Mouse (Mus musculus) erythroid progenitor cell, adult 5-6 weeks (primary cell): ENCODE results near the gene Zfp770. TPM values are rescaled to one million over a fixed set of nuclear protein-coding genes. Genes with fewer than 3 reads are reported as not detected.
"Not testable (repeated sequence)": the region's sequence is repeated elsewhere in the genome, so short reads cannot be mapped to it uniquely, and the experiment has no call there.

Source experiments
- ATAC-seq: replicated peaks from 2 replicates; pipeline ENCODE4 v1.8.0; 2016; ENCODE audit warnings: moderate number of reproducible peaks, mild to moderate bottlenecking, moderate TSS enrichment, inconsistent platforms; ENCODE audit not compliant: poor library complexity, low FRiP score, severe bottlenecking
- total RNA-seq, 2 experiments: library from RNA; stranded (forward) in 1 of 2; stranded (reverse) in 1 of 2; fragments of 150-400 nt in 1 of 2; fragments of 186-747, 209-891 nt in 1 of 2; gene quantifications; 2 replicates each; pipeline versions ENCODE4 v1.2.3 to v1.2.4; 2015 to 2017; ENCODE audit warnings: low replicate concordance in 2 of 2

Zfp770 gene
- total RNA-seq (2015; ENCODE audit: low replicate concordance) (2.9 and 5.8 TPM in 2 replicates), total RNA-seq (2017; ENCODE audit: low replicate concordance) (1.3 and 2.7 TPM in 2 replicates)

DNA sequence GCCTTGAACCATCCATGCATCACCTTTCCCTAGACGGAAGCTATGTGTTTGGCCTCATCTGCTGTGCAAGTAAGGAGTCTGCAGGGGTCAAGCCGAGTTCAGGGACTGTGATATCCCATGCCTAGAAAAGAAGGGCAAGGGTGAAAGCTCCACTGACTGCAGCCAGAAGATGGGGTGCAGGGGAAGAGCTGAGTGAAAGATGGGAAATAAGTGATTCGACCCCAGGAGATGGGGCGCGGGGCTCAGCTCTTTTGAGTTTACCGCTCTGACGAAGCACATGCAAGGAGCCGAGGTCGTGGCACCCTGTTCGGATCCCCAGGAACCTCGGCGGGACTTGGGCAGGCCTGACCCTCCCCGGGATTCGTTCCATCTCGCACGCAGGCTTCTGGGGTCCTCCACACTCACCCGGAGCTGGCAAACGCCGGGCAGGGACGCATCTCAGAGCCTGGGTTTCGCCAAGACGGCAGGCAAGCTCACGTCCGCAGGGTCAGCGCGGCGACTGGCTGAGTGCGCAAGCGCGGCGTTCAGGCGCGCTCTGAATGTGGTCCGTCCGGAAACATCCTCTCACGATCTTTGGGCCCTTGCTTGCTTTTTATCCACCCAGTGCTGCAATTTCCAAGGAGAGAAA, at the start of gene Zfp770:
Zfp770 (minus strand) TSS at position 538 of the 628 bp plus-strand sequence.
- ATAC-seq, result peak; percentile 77

DNA sequence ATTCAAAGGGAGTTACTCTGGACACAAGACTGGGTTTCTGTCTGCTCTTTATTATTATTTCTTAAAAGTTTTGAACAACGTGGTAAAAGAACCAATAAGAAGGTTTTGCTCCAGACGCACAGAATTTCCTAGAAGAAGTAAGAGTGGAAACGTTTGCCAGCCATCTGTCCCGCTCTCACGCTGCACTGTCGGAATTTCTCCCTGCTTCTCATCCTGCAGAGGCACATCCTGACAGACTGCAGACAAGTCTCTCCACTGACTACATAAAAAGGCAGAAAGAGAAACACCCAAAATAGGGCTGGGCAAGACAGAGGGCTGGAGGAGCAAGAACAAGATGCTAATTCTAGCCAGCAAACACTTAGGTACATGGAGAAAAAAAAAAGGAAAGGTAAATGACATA, 48.2 kb upstream of the Zfp770 start:
- ATAC-seq, result no peak

DNA sequence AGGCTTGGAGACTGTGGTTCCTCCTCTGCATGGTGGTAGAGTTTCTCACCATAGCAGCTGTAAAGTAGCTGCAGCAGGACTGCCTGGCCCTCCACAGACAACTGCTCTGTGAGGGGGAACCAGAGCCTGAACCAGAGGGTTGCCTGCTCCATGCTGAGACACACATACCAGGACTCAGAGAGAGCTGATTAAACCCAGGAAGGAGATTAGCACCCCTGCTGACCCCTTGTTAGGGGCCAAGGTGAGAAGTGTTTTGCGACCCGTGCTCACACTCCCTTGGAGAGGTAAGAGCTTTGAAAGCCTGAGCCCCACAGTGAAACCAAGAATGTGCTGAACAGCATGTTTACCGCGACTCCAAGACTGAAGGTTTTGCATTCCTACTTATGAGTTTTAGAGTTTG, 36.4 kb upstream of the Zfp770 start:
- no peak for ATAC-seq

DNA sequence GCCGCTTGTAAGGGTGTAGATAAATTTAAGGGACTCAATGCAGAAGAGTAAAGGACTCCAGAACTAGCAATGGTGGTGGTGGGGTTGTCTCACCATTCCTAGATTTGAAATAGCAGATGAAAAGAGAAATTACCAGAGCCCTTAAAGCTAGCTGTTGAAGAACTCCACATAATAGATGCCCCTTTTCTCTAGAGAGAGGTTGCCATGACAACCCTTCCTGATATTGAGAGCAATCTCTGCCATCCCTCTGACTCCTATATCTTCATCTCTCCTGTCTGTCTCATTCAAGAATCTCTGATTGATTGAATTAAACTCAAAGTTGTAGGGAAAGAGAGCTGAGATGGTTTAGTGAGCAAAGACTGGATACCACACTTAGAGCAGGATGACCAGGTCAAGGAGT, 35.3 kb upstream of the Zfp770 start:
- no peak for ATAC-seq

DNA sequence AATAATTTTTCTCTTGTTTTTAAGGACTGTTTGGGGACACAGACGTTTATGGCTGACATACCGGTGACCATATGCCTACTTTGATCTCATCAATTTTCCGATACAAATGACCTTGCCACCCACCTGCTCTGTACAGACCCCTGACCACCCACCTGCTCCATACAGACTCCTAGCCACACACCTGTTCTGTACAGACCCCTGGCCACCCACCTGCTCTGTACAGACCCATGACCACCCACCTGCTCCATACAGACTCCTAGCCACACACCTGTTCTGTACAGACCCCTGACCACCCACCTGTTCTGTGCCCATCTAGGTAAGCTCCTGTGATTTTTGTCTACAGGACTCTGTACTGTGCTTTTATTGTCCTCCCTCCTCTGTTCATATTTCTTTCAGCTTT, 34.3 kb upstream of the Zfp770 start:
- no peak for ATAC-seq

DNA sequence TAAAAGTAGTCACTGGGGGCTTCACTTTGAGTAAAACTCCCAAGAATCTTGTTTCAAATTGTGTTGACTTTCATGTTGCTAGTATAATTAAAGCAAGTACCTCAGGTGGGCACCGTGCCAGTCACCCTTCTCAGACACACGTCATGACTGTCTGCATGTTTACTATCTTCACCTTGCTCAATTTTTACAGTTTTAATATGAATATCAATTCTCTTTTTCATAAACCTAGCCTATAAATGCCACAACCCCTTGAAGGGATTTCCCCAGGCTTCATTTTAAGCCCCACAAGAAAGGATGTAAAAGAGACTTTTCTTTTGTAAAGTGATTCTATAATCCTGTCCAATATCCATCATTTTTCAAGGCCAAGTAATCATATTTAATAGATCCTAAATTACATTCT, 30.0 kb upstream of the Zfp770 start:
- no peak for ATAC-seq

DNA sequence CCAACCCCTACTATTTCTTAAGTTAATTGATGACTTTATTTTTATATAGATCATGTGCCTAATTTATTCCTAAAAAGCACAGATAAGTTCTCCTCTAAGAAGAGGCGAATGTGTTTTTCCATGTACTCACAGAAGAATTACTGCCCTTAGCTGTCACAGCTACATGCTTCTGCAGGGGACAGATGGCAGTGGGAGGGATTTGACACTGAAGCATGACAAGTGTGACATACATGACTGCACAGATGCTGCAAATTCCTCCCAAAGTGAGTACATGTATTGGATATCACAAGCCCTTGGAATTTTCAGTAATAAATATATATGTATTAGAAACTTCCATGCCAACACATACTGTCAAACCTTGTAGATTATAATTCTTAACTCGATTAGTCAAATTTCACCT, 27.4 kb upstream of the Zfp770 start:
- no peak for ATAC-seq

DNA sequence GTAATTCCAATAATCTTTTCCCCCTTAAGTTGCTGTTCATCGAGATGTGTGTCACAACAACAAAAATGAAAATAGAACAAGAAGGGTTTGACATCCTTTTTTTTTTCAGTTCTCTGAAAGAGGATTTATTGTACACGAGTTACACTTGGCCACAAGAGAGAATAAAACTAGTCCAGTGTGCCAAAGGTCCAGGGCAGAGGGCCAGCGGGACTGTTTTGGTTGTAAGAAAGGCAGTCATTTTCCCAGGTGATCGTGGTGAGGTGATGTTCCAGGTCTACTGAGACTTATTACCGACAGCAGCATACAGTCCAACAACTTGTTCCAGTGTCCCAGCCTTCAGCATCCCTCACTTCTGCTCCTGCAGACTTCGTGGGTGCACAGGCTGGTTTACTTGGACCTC, 3.8 kb upstream of the Zfp770 start:
- no peak for ATAC-seq

DNA sequence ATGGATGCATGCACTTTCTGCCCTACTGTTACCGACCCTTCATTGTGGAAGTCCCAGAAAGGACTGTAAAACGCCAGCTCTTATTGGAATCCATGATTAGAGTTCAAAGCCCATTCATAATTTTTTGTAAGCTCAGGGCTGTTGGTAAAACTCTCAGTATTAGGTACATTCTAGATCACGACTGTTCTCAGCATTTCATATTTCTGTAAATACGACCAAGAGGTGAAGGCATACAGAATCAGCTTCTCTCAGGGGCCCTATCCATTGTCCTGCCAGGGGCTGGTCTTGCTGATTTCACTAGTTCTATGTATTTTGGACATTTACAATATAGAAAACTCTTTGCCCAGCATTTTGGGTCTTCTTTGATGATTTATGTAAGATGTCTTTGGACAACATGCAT, 305 bp upstream of the Zfp770 start:
- ATAC-seq, result no peak

DNA sequence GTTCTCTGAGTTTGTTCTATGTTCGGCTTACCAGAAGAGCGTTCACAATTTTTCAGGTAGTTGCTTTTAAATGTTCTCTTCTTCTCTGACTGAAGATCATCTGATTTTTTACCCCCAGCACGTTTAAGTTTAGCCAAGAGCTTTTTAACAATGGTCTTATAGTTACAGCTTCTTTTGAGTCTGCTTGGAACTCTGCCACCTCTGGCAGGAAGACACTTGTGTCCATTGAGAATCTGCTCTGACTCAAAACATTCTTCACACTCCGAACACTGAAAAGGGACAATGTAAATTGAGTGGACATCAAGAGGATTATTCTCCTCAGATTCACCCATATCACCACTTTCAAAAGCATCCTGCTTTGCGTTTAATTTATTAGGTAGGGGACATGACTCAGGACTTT, 4.8 kb downstream of the Zfp770 start:
- ATAC-seq, result no peak

DNA sequence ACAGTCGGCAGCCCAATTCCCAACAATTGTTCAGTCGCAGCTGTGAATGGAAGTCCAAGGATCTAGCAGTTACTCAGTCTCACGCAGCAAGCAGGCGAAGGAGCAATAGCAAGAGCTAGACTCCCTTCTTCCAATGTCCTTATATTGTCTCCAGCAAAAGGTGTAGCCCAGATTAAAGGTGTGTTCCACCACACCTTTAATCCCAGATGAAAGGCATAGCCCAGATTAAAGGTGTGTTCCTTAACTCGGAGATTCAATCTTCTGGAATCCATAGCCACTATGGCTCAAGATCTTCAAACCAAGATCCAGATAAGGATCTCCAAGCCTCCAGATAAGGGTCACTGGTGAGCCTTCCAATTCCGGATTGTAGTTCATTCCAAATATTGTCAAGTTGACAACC, 14.3 kb downstream of the Zfp770 start, which contains the start of gene Aqr:
Aqr (minus strand) TSS at position 101 of the 400 bp plus-strand sequence.
- not testable (repeated sequence) for ATAC-seq

DNA sequence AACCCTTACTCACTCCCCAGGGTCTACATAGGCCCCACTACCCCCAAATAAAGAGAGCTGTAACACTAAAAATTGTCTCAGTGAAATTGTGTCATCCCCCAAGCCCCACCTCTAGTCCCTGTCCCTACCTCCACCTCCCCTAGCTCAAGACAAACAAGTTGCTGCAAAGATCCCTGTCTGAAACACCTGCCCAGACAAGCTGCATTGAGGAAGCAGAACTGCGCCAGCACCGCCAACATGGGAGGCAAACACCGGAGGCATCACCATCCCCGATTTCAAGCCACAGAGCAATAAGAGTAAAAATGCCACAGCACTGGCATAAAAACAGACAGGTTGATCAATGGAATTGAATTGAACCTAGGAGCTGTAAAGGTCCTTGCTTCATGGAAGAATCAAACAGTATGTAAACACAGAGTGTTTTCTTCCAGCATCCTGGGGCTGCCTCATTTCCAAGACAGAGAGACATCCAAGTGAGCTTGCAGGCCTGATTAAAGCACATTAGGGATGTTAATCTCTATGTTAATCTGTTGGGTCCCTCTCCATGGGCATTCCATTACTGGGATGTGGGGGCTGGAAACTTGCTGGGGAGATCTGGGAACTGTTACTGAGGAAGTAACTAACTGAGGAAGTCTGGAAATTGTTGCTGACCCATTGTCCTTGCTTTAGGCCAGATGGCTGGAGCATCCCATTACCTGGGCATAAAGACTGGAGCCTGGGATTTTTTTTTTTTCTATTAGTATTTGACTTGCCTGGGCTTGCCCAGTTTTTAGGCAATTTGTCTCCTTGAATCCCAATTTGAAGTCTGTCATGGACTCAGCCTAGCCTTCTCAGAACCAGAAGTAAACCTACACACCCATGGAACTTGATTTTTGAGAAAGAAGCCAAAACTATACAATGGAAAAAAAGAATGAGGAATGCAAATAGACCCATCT, 23.2 kb downstream of the Zfp770 start:
- ATAC-seq, result no peak

DNA sequence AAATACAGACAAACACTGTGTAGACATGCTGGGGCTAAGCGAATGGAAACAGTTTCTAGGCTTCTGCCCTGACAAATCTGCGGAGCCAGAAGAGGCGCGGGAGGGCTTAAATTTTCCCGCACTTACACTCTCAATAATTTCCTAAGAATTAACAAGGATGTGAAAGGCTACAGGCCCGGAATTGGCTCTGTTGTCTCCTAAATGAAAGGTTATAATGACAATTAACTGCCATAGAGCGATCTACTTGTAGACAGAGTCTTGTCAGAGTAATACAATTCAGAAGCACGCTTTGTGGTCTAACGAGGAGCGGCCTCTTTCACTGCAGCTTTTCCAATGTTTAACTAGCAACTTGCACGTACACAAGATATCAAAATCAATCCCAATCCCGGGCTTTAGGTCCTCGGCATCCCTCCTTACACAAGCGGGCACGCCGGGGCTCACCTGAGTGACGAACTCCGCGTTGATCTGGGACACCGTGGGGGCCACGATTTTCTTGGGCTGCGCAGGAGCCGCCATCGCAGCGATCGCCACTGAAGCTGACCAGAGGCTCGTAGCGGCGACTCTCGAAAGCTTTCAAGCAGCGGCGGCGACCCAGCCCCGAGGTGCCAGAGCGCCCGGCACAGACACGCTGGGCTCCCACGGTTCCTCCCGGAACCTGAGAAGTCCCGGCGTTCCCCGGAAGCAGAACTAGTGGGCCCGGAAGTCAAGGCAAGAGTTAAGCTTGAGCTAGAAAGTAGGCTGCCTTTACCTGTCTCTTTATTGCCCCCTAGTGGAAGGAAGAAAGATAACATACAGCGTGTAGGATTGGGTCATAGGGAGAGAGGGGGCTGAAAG, 26.4 kb downstream of the Zfp770 start:
- ATAC-seq, result peak; percentile 94

DNA sequence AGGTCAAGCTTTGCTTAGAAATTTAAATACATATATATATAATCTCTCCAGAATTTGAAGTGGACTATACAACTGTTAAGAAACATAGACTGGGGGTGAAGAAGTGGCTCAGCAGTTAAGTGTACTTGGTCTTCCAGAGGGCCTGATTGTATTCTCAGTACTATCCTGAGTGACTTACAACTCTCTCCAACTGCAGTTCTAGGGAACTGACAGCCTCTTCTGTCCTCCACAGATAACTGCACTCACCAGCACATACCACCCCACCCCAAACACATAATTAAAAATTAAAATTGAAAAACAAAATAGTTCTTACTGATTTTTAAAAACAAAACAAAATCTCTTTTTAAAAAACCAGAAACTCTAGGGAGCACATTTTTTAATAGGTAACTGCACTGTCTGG, 28.0 kb downstream of the Zfp770 start:
- no peak for ATAC-seq

DNA sequence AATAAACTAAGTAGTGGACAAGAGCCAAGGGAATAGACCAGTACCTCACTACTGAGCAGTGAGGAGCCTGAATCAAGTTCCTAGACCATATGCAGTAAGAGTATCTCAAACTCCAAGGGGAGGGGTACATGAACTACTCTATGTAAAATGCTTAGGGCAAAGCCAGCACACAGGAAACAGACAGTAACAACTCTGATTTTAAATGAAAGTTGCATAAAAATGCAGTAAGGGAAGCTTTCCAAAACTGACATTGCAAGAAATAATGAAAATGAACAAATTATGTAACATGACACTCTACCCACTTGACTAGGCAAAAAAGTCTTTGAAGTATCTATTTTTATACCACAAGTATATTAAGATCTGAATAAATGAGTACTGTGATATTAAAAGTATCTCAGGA, 33.4 kb downstream of the Zfp770 start:
- ATAC-seq, result no peak

DNA sequence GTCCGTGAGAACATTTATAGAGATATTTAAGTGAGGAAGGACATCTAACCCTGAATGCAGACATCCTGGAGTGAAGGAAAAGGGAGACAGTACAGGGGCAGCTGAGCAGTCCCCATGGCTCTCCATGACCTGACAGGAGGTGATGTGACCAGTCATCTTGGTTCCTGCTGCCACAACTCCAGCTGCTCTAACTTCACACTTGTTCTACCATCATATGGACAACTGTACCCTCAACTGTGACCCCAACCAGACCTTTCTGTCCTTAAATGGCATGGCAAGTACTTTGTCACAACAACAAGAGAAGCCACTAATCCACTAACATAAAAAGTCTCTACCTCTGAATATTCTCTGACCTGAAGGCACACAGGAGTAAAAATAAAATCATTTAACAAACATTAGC, 39.3 kb downstream of the Zfp770 start:
- no peak for ATAC-seq

DNA sequence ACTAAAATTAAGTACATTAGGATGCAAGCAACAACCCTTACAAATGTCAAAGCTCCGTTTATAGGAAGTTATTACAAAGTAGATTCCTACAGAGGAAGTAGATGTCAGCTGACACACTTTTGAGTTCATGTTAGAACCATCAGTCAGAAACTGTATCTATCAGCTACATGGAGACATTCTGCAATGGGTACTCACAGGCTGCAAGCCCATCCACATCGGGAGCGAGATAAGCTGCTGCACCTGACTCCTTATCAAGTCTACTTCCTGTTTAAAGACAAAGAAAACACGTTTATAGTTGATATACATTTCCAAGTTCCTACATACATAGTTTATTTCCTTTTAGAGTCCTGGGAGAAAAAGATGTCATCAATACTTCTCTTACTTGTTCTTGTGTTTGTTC, 43.9 kb downstream of the Zfp770 start:
- ATAC-seq, result no peak

DNA sequence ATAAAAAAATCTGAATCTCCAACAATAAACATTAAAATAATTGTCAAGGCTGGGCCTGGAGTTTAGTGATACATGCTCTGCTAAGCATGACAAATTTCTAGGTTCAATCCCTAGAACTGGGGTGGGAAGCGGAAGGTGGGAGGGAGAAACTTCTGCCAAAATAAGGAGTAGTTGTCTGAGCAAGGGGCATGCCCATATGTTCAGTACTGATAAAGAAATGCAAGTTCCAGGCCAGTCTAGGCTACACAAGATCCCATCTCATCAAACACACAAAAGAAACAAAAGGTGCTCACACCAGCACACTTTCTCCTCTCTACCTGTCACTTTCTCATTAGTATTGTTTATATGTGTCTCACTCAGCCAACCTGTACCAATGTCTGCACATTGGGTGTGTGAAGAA, 44.6 kb downstream of the Zfp770 start:
- ATAC-seq, result no peak

DNA sequence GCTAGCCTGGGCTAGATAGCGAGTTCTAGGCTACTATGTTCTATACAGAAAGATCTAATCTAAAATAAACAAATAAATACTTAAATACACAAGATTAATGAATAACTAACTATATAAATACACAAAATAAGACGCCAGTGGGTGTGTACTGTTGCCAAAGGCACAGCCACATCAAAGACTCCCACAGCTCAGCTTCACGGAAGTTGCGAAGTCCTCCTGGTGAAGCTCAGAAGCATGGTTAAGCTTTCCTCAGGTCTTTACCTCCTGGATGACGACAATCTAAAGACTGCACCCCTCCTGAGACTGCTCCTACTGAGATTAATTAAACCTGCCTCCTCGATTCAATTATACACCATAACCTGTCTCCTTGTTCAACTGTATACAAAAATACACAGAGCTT, 48.0 kb downstream of the Zfp770 start:
- no peak for ATAC-seq

DNA sequence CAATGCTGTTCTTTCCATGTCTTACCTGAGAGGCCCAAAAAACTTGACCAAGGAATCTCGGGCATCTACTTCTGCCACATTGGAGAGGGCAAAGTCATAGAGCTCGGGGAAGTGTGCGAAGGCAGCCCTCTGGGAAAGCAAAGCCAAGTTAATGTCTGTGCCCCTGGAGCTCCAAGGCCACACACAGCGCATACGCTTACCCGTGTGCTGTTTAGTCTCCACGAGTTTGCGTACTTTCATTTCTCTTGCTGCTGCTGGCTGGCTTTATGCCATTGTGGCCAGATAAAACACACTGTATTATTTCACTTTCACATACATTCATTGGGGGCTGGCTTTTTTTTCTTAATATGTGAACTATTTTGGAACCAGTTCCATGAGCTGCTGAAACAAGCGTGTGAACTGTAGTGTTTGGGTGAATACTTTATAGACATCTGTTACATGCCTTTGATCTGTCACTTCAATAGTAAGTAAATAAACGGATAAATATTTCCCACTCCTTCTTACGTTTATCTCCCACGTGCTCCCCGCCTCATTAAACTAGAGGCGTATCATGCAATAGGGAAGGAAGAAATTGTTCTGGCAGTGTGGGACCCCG, 54.3 kb downstream of the Zfp770 start:
- no peak for ATAC-seq
